Mouse (Mus musculus): Measurements from ENCODE around the gene Kcnk7. TPM values are rescaled to one million over a fixed set of nuclear protein-coding genes. Genes with fewer than 3 reads are reported as not detected.

Kcnk7 gene
- polyA plus RNA-seq, 1 experiment from 2014 or later, result 0.21 TPM

DNA sequence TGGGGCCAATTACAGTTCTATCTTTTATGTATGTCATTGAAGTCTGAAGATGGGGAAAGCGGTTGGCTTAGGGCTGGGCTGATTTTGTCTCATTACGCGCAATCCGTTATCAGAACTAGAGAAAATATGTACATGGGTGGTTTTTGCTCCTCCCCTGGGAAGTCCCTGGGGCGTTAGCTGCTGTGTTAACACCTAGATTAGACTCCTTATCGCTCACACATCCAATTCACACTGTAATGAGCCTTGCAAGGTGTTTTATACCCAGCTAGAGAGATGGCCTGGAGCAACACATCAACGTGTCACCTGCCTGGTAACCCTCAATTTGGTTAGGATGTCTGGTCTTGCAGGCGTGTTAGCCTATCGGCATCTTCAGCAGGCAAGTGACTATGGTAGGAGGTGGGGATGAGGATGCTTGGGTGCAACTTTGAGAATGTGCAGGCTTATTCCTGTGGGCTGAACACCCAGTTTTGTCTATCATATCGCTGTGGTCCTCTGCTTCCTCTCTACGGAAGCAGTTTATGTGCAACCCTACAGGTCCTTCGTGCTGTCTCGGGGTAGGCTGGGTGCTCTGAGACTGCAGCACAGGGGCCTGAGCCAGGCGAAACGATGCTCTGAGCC, 22.9 kb downstream of the Kcnk7 start:
- 88% methylated on average over 15 of the region's 15 CpGs for WGBS
- peak overlapping the region; percentile 47 for H3K9ac ChIP-seq (replicated peaks; ENCODE audit: low read length)
- H3K9me3 ChIP-seq (ENCODE audit: control insufficient read depth, low read length), result no peaks in the 10 kb centered on the region
- DNase-seq (no peak), ATAC-seq (ENCODE audit: low FRiP score, low TSS enrichment) (no peak)
- H3K4me1 ChIP-seq (ENCODE audit: control insufficient read depth, insufficient read depth, low read length), result peaks cover 51% of the 10 kb centered on the region
- H3K27ac ChIP-seq (replicated peaks; ENCODE audit: low read depth, low read length), result no peak overlapping the region
- H3K4me2 ChIP-seq (ENCODE audit: low read length), result peak overlapping the region; percentile 100
- H3K4me3 ChIP-seq (replicated peaks; ENCODE audit: low read depth, low read length), result peak overlapping the region; percentile 99
- H3K27me3 ChIP-seq (ENCODE audit: control insufficient read depth, insufficient read depth, low read length), result no peaks in the 10 kb centered on the region
- H3K36me3 ChIP-seq (ENCODE audit: control insufficient read depth, insufficient read depth, low read length), result peaks cover 36% of the 10 kb centered on the region

DNA sequence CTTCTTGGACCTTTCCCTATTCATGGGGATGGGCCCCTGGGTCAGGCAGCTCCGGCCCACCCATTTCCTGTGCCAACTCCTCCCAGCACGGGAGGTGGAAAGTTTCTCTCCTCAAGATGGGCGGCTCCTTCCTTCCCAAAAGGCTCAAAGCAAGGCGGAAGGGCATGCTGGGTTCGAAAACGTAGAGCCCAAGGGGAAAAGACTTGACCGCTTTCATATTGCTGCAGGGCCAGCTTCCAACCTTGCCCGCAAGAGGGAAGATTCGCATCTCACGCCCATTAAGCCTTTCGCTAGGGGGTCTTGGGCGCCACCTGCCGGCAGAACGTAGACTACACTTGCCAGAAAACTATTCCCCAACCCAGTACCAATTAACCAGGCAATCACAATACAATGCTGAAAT, 23.5 kb downstream of the Kcnk7 start:
- H3K9me3 ChIP-seq (ENCODE audit: control insufficient read depth, low read length), result no peaks in the 10 kb centered on the region

DNA sequence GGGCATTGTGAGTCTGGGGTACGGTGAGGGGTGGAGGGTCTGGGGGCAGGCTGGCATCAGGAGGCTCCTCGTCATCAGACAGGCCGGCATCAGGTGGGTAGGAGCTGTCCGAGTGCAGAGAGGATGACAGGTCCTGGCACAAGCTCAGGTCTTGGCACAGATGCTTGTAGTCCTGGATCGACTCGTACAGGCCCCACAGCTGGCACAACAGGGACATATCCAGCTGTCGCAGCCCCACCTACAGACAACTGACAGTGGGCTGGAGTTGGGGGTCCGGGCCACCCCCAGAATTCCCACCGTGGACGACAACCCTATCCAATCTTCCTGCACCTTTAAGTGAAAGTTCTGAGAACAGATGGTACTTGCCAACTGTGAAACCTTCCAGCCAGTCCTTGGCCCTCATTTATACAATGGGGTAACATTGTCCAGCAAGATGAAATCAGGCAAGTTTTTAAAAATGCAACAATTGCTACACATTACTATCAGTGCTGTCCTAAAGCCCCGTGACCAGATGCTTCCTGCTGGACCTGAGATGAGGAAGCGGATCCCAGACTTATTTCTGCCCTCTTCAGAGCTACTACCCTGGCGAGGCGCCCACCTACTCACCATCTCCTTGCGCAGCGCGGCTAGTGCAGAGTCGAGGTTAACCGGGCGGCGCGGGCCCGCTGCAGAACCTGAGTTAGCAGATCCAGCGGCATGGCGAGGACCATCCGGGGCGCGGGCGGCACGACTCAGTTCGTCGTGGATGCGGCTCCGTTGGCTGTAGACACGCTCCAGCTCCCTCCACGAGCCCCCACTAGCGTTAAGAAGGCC, 24.7 kb downstream of the Kcnk7 start:
- Histone ChIP-seq H3K36me3 (ENCODE audit: control insufficient read depth, insufficient read depth, low read length) (peaks cover 22% of the 10 kb centered on the region), H3K27me3 (ENCODE audit: control insufficient read depth, insufficient read depth, low read length) (no peaks in the 10 kb centered on the region), H3K4me1 (ENCODE audit: control insufficient read depth, insufficient read depth, low read length) (peaks cover 51% of the 10 kb centered on the region), H3K27ac (replicated peaks; ENCODE audit: low read depth, low read length) (peak overlapping the region; percentile 98), H3K4me3 (replicated peaks; ENCODE audit: low read depth, low read length) (peak overlapping the region; percentile 99), H3K4me2 (ENCODE audit: low read length) (peak overlapping the region; percentile 100), H3K9me3 (ENCODE audit: control insufficient read depth, low read length) (no peaks in the 10 kb centered on the region), H3K9ac (replicated peaks; ENCODE audit: low read length) (peak overlapping the region; percentile 99)
- peak; percentile 76 for DNase-seq
- ATAC-seq (ENCODE audit: low FRiP score, low TSS enrichment), result peak; percentile 45
- WGBS, result 8% methylated on average over 37 of the region's 37 CpGs

More for the DNA sequence above, 23.5 kb downstream of the Kcnk7 start:
- Histone ChIP-seq H3K36me3 (ENCODE audit: control insufficient read depth, insufficient read depth, low read length) (peaks cover 32% of the 10 kb centered on the region), H3K4me3 (replicated peaks; ENCODE audit: low read depth, low read length) (peak overlapping the region; percentile 99), H3K4me1 (ENCODE audit: control insufficient read depth, insufficient read depth, low read length) (peaks cover 51% of the 10 kb centered on the region), H3K9ac (replicated peaks; ENCODE audit: low read length) (peak overlapping the region; percentile 99), H3K4me2 (ENCODE audit: low read length) (peak overlapping the region; percentile 100), H3K27ac (replicated peaks; ENCODE audit: low read depth, low read length) (peak overlapping the region; percentile 98), H3K27me3 (ENCODE audit: control insufficient read depth, insufficient read depth, low read length) (no peaks in the 10 kb centered on the region)
- DNase-seq (peak; percentile 92), ATAC-seq (ENCODE audit: low FRiP score, low TSS enrichment) (no peak)
- 4% methylated on average over 14 of the region's 14 CpGs for WGBS

- H3K27me3 ChIP-seq (ENCODE audit: control insufficient read depth, insufficient read depth, low read length), result no peaks in the 10 kb centered on the region
- H3K9ac ChIP-seq (replicated peaks; ENCODE audit: low read length), result peak within 1 kb of the TSS; percentile 99
- peak; percentile 84 for ATAC-seq (ENCODE audit: low FRiP score, low TSS enrichment)
- WGBS, result 1% methylated on average over 37 of the region's 37 CpGs
- H3K4me2 ChIP-seq (ENCODE audit: low read length), result peak within 1 kb of the TSS; percentile 100
- peak; percentile 93 for DNase-seq
- H3K27ac ChIP-seq (replicated peaks; ENCODE audit: low read depth, low read length), result peak within 1 kb of the TSS; percentile 98
- H3K9me3 ChIP-seq (ENCODE audit: control insufficient read depth, low read length), result no peaks in the 10 kb centered on the region
- peak within 1 kb of the TSS; percentile 99 for H3K4me3 ChIP-seq (replicated peaks; ENCODE audit: low read depth, low read length)
- peaks cover 51% of the 10 kb centered on the region for H3K4me1 ChIP-seq (ENCODE audit: control insufficient read depth, insufficient read depth, low read length)
- peaks cover 16% of the 10 kb centered on the region for H3K36me3 ChIP-seq (ENCODE audit: control insufficient read depth, insufficient read depth, low read length)
Observed at GRCm38 (mm10) chr19:5729444-5729815, 25.3 kb downstream of the Kcnk7 start, which contains the start of gene Fam89b. TSS of gene Fam89b (minus strand) at chr19:5729653.

DNA sequence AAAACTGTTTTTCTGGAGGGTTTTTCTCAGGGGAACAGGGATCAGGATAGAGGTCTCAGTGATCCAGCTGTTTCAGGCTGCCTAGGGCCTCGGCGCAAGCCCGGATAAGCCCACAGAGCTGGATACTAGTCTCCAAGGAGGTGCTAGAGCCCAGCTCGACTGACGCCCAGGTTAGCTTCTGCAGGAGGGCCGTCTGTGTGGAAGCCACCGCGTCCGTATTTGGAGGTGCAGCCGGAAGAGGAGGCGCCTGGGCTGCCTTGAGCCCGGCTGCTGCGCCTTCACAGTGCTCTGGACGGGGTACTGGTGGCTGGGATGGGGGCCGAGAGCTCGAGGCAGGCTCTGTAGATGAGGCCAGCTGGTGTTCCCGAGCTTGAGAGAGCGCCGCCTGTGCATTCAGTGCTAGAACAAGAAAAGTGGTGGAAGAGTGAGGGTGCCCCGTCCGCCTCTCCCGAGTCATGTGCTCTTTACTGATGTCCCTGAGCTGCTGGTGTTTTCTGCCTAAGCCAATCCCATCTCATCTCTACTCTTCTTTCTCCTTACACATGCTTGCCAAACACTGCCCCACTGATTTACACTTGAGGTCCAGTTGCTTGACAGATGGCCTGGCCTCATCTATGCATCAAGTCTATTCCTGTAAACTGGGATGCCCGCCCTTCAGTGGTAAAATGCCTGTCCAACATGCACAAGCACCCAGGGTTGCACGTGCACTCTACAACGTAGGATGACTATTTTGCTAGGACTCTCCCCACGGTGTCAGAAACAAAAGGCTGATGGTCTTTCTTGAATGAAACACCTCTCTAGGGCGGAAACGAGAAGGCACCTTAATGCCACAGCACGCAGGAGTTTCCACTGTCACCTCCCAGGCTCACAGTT, 26.4 kb downstream of the Kcnk7 start:
- H3K4me3 ChIP-seq (replicated peaks; ENCODE audit: low read depth, low read length), result peak overlapping the region; percentile 99
- DNase-seq, result no peak
- H3K4me1 ChIP-seq (ENCODE audit: control insufficient read depth, insufficient read depth, low read length), result peaks cover 46% of the 10 kb centered on the region
- H3K27ac ChIP-seq (replicated peaks; ENCODE audit: low read depth, low read length), result no peak overlapping the region
- peaks cover 8% of the 10 kb centered on the region for H3K36me3 ChIP-seq (ENCODE audit: control insufficient read depth, insufficient read depth, low read length)
- peak overlapping the region; percentile 100 for H3K4me2 ChIP-seq (ENCODE audit: low read length)
- 76% methylated on average over 29 of the region's 29 CpGs for WGBS
- ATAC-seq (ENCODE audit: low FRiP score, low TSS enrichment), result no peak
- no peaks in the 10 kb centered on the region for H3K9me3 ChIP-seq (ENCODE audit: control insufficient read depth, low read length)
- H3K9ac ChIP-seq (replicated peaks; ENCODE audit: low read length), result peak overlapping the region; percentile 72
- no peaks in the 10 kb centered on the region for H3K27me3 ChIP-seq (ENCODE audit: control insufficient read depth, insufficient read depth, low read length)

DNA sequence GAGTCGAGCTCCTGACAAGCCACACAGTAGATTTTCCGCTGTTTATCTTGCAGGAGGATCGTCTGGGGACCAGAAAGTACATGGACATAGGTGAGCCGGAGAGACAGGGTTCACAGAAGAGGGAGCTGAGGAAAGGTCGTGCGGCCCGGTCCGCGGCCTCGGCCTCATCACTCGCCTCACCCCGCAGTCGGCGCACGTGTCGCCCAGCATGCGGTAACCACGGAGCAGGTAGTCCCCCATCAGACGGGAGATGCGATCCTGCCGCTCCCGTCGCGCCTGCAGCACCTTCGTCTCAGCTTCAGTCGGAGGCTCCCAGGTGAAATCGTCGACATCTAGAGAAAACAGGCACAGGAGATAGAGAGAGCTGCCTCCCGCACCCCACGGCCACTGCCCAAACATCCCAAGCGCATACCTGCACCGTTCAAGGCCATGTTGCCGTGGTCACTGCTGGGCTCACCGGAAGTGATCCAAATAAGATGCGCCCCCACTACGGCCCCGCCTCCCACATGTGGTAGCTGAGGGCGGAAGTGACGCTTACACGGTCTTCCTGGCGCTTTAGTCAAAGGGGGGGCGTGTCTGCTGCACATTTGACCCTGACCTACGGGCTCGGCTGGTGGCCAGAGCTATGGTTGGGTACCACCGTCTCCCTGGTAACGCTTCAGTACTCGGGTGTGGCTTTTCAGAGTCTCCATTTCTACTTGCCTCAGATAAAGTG, 27.3 kb downstream of the Kcnk7 start:
- WGBS, result under 1% methylated on average over 47 of the region's 47 CpGs
- Histone ChIP-seq H3K36me3 (ENCODE audit: control insufficient read depth, insufficient read depth, low read length) (peaks cover 5% of the 10 kb centered on the region), H3K9ac (replicated peaks; ENCODE audit: low read length) (peak overlapping the region; percentile 72), H3K4me3 (replicated peaks; ENCODE audit: low read depth, low read length) (peak overlapping the region; percentile 99), H3K4me2 (ENCODE audit: low read length) (peak overlapping the region; percentile 99), H3K27me3 (ENCODE audit: control insufficient read depth, insufficient read depth, low read length) (no peaks in the 10 kb centered on the region), H3K9me3 (ENCODE audit: control insufficient read depth, low read length) (no peaks in the 10 kb centered on the region), H3K4me1 (ENCODE audit: control insufficient read depth, insufficient read depth, low read length) (peaks cover 37% of the 10 kb centered on the region), H3K27ac (replicated peaks; ENCODE audit: low read depth, low read length) (peak overlapping the region; percentile 63)
- DNase-seq, result peak; percentile 98
- peak; percentile 85 for ATAC-seq (ENCODE audit: low FRiP score, low TSS enrichment)

- H3K4me1 ChIP-seq (ENCODE audit: control insufficient read depth, insufficient read depth, low read length), result peaks cover 17% of the 10 kb centered on the region
- no peak overlapping the region for H3K4me3 ChIP-seq (replicated peaks; ENCODE audit: low read depth, low read length)
- no peaks in the 10 kb centered on the region for H3K36me3 ChIP-seq (ENCODE audit: control insufficient read depth, insufficient read depth, low read length)
- WGBS, result 81% methylated on average over 9 of the region's 9 CpGs
- no peaks in the 10 kb centered on the region for H3K27me3 ChIP-seq (ENCODE audit: control insufficient read depth, insufficient read depth, low read length)
- no peaks in the 10 kb centered on the region for H3K9me3 ChIP-seq (ENCODE audit: control insufficient read depth, low read length)
- ATAC-seq (ENCODE audit: low FRiP score, low TSS enrichment) (no peak), DNase-seq (no peak)
- H3K9ac ChIP-seq (replicated peaks; ENCODE audit: low read length), result no peak overlapping the region
- no peak overlapping the region for H3K27ac ChIP-seq (replicated peaks; ENCODE audit: low read depth, low read length)
- H3K4me2 ChIP-seq (ENCODE audit: low read length), result no peak overlapping the region
Observed at GRCm38 (mm10) chr19:5734325-5734724, 30.2 kb downstream of the Kcnk7 start.

- Histone ChIP-seq H3K27ac (replicated peaks; ENCODE audit: low read depth, low read length) (no peak overlapping the region), H3K4me1 (ENCODE audit: control insufficient read depth, insufficient read depth, low read length) (peaks cover 21% of the 10 kb centered on the region), H3K9me3 (ENCODE audit: control insufficient read depth, low read length) (no peaks in the 10 kb centered on the region), H3K27me3 (ENCODE audit: control insufficient read depth, insufficient read depth, low read length) (peaks cover 10% of the 10 kb centered on the region; the same call in 1 of the 2 replicates), H3K4me2 (ENCODE audit: low read length) (no peak overlapping the region), H3K36me3 (ENCODE audit: control insufficient read depth, insufficient read depth, low read length) (no peaks in the 10 kb centered on the region), H3K9ac (replicated peaks; ENCODE audit: low read length) (no peak overlapping the region), H3K4me3 (replicated peaks; ENCODE audit: low read depth, low read length) (no peak overlapping the region)
- WGBS, result 53% methylated on average over 2 of the region's 2 CpGs
- ATAC-seq (ENCODE audit: low FRiP score, low TSS enrichment) (no peak), DNase-seq (no peak)
Observed at GRCm38 (mm10) chr19:5739446-5739845, 35.3 kb downstream of the Kcnk7 start.
